Mouse (Mus musculus): Measurements from ENCODE around the gene Sorl1.
"Not testable (repeated sequence)": the region's sequence is repeated elsewhere in the genome, so short reads cannot be mapped to it uniquely, and the experiment has no call there.

Gene Sorl1

GRCm38 (mm10) chr9:42091561-42091960, 32.5 kb downstream of the Sorl1 start:
- no peak for DNase-seq

- DNase-seq = no peak
These were observed 36.2 kb downstream of the Sorl1 start for GRCm38 (mm10) chr9:42087921-42088320.

GRCm38 (mm10) chr9:42085970-42086369, 38.1 kb downstream of the Sorl1 start:
- no peak for DNase-seq

GRCm38 (mm10) chr9:42083661-42084067, 40.4 kb downstream of the Sorl1 start:
- peak; percentile 92 for DNase-seq

- DNase-seq = no peak
These were observed 42.2 kb downstream of the Sorl1 start for GRCm38 (mm10) chr9:42081681-42082530.

- no peak for DNase-seq
These were observed 43.4 kb downstream of the Sorl1 start for GRCm38 (mm10) chr9:42080671-42081070.

- DNase-seq = no peak
These were observed 46.8 kb downstream of the Sorl1 start for GRCm38 (mm10) chr9:42077112-42077845.

GRCm38 (mm10) chr9:42076256-42076849, 47.7 kb downstream of the Sorl1 start:
- DNase-seq = no peak

- no peak for DNase-seq
These were observed 48.9 kb downstream of the Sorl1 start for GRCm38 (mm10) chr9:42075241-42075640.

- DNase-seq = no peak
These were observed 52.1 kb downstream of the Sorl1 start for GRCm38 (mm10) chr9:42072010-42072409.

- DNase-seq = no peak
These were observed 53.2 kb downstream of the Sorl1 start for GRCm38 (mm10) chr9:42070856-42071255.

- DNase-seq = no peak
These were observed 54.6 kb downstream of the Sorl1 start for GRCm38 (mm10) chr9:42069471-42069870.

GRCm38 (mm10) chr9:42067950-42068349, 56.1 kb downstream of the Sorl1 start:
- DNase-seq = no peak

GRCm38 (mm10) chr9:42065756-42066155, 58.3 kb downstream of the Sorl1 start:
- DNase-seq = no peak

- no peak for DNase-seq
These were observed 60.7 kb downstream of the Sorl1 start for GRCm38 (mm10) chr9:42063391-42063790.

- DNase-seq = no peak
These were observed 61.8 kb downstream of the Sorl1 start for GRCm38 (mm10) chr9:42062269-42062668.

GRCm38 (mm10) chr9:42059006-42059405, 65.1 kb downstream of the Sorl1 start:
- not testable (repeated sequence) for DNase-seq

GRCm38 (mm10) chr9:42056591-42056990, 67.5 kb downstream of the Sorl1 start:
- DNase-seq = no peak

- peak; percentile 47 for DNase-seq
These were observed 68.7 kb downstream of the Sorl1 start for GRCm38 (mm10) chr9:42055378-42055777.

- DNase-seq = peak; percentile 87
These were observed 69.5 kb downstream of the Sorl1 start for GRCm38 (mm10) chr9:42054339-42055272.

GRCm38 (mm10) chr9:42053591-42054190, 70.4 kb downstream of the Sorl1 start:
- DNase-seq = peak; percentile 46

Measured in right cerebral cortex, adult 18-20 months (tissue).